Mouse (Mus musculus) heart, adult 18-20 months (tissue): ENCODE results near the gene Tsga13. TPM values are rescaled to one million over a fixed set of nuclear protein-coding genes. Genes with fewer than 3 reads are reported as not detected.

Source experiments
- DNase-seq, 2 experiments: peaks; one replicate each; pipeline ENCODE4 v3.0.0; 2021 to 2022; ENCODE audit warnings: mixed read lengths in 1 of 2
- long read RNA-seq, 2 experiments: library from polyadenylated mRNA; stranded (forward); transcript quantifications; one replicate each; pipeline ENCODE4 v2.0.0; 2021
- total RNA-seq, 2 experiments: library from RNA; stranded (reverse); gene quantifications; 2 replicates each; pipeline ENCODE4 v1.2.3; 2021

Gene Tsga13
- total RNA-seq, result not detected
- long read RNA-seq, experiment 1, result 0 reads
- long read RNA-seq, experiment 2, result 0 reads

DNA sequence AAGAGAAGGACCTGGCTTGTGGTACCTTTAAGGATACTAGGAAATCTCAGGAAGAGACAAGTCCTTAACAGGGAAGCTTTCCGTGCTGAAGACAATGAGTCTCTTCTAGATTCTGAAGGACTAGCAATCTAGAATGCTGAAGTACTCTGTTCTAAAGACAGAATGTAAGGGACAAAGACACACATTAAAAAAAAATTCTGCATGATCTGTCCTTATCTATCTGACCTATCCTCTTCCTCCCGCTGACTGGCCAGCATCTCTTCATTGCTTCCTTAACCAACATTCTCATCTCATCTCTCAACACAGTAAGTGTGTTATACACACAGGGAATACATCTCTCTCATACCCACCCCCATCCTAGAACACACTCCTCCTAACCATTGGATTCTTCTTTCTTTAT, at the start of gene Tsga13:
TSS of gene Tsga13 (minus strand) at position 101 of the 400 bp plus-strand sequence.
- DNase-seq, result no peak

DNA sequence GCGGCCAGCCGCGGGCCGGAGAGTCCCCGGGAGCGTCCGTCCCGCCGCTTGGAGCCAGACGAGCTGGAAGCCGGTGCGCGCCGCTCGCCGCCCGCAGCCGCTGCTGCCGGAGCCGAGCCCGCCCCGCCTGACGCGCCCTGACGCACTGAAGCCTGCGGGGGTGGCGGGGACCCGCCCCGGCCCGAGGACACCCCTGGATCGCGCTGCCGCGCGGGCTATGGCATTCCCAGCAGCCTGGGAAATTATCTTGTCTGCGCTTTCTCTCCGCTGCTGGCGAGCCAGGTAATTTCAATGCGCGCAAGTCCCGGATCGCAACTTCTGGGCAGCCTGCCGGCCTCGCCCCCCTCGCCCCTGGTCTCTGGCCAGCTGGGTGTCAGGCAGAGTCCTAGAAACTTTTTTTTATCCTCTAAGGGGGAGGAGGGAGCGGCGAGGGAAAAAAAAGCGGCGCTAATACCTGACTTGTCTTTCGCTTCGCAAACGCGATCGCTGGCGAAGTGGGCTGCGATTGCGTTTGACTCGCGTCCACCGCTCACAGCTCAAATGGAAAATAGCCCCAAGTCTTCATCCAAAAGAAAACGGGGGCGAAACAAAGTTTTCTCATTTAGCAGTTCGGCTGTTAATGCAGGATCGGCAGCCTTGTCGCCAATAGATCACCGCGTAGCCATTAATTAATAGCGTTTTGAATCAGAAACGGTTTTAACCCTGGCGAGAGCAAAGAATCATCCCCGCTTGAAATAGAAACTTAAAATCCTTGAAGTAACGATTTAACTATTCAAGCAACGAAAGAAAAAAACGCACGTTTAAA, 43.6 kb upstream of the Tsga13 start, which contains the start of gene Klf14:
TSS of gene Klf14 (minus strand) at position 343 of the 805 bp plus-strand sequence.
- DNase-seq, result peak; percentile 14 to 40

DNA sequence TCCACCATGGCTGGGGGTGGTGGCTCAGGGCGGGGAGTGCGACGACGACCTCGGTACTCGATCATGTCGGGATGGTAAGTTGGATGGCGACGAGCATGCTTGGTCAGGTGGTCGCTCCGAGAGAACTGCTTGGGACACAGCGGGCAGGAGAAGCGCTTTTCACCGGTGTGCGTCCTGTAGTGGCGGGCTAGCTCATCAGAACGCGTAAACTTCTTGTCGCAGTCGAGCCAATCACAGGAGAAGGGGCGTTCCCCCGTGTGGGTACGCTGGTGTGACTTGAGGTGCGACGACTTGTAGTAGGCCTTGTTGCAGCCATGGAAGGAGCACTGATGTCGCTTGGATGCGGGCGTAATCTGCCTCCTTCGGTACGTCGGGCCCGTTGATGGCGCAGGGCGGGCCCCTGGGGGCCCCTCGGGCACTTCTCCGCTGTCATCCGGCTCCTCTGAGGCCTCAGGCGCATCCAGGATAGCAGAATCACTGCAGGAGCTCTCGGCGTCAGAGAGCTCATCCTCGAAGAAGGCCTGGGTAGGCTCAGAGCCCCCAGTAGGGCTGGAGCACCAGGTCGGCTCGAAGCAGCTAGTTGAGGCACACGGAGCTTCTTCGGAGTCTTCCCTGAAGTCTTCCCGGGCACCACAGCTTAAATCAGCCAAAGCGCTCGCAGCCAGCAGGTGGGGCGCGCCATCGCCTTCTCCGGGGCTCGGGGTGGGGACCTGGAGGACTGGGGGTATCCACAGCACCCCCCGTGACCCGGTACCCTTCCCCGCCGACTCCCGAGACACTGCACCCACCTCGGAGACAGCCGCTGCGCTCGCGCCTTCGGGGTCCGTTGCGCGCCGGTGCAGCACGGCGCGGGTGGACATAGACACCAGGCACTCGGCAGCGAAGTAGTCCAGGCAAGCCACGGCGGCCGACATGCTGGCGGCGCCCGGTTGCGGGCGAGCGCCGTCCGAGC, 42.7 kb upstream of the Tsga13 start:
- DNase-seq, result peak in 1 of 2 experiments; percentile 54

GRCm38 (mm10) chr6:30939264-30939663, 23.9 kb upstream of the Tsga13 start:
- no peak for DNase-seq

DNA sequence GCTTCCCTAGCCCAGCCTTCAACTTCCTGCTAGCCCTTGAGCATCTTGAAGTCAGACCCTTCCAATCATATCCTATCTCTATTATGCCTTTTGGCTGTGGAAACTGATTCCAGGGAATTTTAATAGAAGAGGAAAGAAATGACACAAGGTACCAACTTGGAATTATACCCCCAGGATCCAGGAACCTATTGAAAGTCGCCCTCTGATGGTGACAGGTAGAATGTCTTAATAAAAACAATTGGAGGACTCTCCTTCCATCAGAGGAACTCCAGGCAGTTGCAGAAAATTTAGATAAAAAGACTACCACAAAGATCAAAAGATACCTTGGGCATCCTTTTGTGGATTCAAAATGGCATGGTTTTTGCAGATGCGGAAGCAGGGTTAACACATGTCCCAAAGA, 7.4 kb upstream of the Tsga13 start:
- no peak for DNase-seq

DNA sequence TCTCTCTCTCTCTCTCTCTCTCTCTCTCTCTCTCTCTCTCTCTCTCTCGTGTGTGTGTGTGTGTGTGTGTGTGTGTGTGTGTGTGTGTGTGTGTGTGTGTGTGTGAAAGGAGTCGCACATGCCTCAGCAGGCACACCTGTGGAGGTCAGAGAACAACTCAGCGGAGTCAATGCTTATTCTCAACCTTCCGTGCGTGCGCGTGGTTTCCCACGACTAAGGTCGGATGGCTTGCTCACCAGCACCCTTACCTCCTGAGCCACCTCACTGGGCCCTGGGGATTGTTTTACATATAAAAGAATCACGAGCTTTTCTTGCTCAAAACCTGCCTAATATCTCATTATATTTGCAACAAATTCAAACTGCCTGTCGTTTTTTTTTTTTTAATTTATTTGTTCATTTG, 6.5 kb upstream of the Tsga13 start:
- DNase-seq, result no peak

GRCm38 (mm10) chr6:30920834-30921675, 5.7 kb upstream of the Tsga13 start:
- peak; percentile 5 to 28 for DNase-seq

DNA sequence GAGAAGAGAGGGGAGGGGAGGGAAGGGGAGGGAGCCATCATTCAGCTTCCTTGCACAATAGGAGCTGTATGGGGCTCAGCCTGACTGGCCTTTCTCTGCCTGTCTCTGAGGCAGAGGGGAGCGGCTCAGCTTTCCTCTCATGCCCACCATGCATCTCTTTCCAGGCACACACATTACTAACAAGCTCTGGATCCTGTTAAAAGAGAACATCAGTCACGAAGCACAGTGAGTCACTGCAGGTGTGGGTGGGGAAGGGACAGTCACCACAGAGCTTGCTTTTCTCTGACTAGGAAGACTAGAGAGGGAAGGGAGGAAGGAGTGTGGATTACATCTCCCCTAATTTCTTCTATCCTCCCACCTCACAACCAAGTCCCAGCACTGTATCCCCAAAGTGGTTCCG, 7.4 kb downstream of the Tsga13 start:
- no peak for DNase-seq

GRCm38 (mm10) chr6:30904911-30905310, 10.5 kb downstream of the Tsga13 start:
- DNase-seq, result no peak

GRCm38 (mm10) chr6:30904033-30904432, 11.3 kb downstream of the Tsga13 start:
- no peak for DNase-seq

- DNase-seq, result no peak
These were observed 17.9 kb downstream of the Tsga13 start for GRCm38 (mm10) chr6:30897520-30897919.

- DNase-seq, result no peak
These were observed 18.4 kb downstream of the Tsga13 start for GRCm38 (mm10) chr6:30896986-30897327.

DNA sequence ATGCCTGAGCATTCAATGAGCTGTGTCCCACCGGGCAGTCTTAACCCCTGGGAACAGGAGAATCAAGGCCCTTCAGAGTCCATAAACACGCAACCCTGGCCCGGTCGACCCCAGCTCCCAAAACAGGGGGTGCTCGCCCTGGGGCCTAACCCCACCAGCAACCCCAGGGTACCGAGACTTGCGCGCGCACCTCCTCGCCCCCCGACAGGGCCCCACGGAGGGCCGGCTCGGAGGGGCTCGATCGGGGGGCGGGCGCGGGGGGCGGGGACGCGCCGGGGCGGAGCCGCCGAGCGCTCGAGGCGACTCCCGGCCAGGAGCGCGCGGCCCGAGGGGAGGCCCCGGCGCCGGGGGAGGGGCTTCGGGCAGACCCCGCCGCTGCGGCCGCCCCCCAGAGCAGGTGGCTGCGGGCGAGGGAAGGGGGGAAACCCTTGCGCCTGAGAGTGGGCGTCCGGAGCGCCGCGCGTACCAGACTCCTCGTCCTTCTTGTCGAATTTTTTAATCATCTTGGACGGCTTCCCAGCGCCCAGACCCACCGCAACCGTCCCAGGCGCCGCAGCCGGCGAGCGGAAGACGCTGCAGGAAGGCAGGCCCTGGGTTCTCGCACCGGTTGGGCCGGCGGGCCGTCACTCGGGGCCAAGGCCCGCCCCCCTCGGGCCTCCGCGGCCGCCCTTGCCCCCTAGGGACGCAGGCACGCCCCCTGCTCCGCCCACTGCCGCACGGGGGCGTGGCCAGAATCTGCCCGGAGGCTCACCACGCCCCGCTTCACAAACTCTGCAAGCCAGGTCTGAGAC, 19.0 kb downstream of the Tsga13 start, which contains the start of gene Copg2:
TSS of gene Copg2 (minus strand) at position 600 of the 791 bp plus-strand sequence.
- peak; percentile 96 to 98 for DNase-seq

- no peak for DNase-seq
These were observed 19.6 kb downstream of the Tsga13 start for GRCm38 (mm10) chr6:30895819-30896194.

DNA sequence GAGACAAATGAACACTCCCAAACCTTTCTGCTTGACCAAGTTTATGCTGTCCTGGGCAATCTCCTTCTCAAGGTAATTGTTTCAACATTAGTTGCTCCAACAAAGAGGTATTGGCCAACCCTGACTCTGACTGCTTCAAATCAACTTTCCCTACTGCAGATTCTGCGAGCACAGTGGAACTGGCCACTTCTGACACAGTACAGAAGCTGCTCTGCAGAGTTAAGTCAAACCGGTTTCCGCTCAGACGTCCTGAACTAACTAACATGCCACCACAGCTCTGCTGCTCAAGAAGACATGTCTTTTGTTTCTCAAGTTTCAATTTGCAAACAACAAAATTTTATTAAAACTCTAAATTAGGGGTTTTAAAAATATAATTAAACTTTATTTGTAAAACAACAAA, 22.3 kb downstream of the Tsga13 start:
- DNase-seq, result no peak

- DNase-seq, result no peak
These were observed 23.6 kb downstream of the Tsga13 start for GRCm38 (mm10) chr6:30891761-30892160.

- DNase-seq, result no peak
These were observed 30.5 kb downstream of the Tsga13 start for GRCm38 (mm10) chr6:30884856-30885255.

DNA sequence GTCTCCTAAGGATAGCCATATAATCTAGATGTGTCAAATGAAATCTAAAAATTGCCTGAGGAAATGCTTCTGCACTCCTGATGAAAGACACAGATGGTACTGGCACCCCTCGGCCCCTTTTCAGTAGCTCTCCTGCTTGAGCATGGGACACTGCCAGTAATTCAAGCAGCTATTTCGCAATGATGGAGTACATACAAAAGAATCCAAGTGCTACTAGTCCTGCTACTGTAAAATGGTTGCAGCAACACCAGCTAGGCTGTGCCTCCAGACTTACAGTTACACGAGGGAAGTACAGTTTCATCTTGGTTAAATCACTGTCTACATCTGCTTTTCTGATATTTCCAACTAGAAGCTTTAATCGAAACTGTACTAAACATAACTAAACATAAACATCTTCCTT, 31.9 kb downstream of the Tsga13 start:
- peak; percentile 5 to 9 for DNase-seq

DNA sequence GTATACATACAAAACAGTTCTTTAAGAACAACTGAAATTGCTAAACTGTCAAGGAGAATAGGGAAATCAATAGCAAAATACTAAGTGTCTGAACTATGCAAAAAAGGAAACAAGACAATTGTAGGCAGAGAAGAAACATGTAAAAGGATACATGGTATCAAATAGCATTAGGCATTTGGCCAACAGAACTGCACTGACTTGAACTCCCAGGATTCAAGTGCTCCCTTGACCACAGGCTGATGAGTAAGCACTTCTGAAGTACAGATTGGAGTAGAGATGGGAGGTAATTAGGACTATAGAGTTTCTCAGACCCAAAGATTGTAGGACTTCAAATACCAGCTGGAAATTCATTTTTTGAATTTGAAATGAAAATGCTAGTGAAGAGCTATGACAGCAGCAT, 38.7 kb downstream of the Tsga13 start:
- no peak for DNase-seq

DNA sequence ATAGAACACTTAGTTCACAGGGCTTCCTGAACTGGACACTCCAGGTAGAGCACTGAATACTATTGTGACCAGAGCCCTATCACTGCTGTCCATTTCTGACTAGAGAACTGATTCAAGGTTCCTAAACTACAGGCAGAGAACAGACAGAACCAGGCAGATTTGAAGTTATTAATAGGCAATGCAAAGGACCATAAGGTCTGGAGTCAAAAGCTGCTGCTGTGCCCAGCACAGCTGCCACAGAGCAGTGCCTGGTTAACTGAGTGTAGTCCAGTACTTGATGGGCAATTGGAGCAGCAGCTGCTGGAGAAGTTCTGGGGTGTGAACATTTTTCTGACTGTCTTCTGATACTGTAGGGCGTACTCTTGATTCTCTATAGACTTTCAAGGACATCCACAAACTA, 48.9 kb downstream of the Tsga13 start:
- no peak for DNase-seq

DNA sequence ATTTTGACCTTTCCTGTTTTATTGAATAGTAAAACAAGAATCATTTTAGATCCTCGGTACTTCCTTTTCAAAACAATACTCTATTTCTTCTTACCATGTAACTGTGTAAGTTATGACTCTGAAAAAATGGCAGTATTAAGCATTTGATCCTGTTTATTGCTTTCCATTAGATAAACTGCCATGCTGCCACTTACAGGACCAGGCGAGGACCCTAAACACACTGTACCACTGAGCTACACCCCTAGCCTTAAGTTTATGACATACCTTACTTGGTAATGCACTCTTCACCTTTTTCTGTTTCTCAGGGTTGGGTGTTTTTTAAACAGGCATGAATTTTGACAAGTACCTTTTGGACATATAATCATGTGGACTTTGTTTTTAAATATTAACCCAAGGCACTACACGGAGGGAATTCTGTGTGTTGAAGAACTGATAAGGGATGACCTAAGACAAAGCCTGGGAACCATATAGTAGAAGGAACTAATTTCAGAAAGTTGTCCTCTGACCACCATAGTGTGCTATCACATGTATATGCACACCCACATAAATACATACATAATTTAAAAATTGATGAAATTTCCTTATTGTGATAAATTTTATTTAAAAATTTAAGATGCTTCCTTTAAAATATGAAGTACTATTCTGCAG, 50.2 kb downstream of the Tsga13 start:
- DNase-seq, result no peak
